Mouse (Mus musculus) cerebellum, adult (tissue): ENCODE results near the gene Hmx1.

Experiments
- ATAC-seq: cut with Nextera tagmentation; 2 replicates; pipeline ENCODE4 v1.9.2; 2017; ENCODE audit warnings: mild to moderate bottlenecking, moderate library complexity, mixed read lengths; ENCODE audit not compliant: insufficient number of reproducible peaks, low FRiP score, low TSS enrichment

Gene Hmx1

DNA sequence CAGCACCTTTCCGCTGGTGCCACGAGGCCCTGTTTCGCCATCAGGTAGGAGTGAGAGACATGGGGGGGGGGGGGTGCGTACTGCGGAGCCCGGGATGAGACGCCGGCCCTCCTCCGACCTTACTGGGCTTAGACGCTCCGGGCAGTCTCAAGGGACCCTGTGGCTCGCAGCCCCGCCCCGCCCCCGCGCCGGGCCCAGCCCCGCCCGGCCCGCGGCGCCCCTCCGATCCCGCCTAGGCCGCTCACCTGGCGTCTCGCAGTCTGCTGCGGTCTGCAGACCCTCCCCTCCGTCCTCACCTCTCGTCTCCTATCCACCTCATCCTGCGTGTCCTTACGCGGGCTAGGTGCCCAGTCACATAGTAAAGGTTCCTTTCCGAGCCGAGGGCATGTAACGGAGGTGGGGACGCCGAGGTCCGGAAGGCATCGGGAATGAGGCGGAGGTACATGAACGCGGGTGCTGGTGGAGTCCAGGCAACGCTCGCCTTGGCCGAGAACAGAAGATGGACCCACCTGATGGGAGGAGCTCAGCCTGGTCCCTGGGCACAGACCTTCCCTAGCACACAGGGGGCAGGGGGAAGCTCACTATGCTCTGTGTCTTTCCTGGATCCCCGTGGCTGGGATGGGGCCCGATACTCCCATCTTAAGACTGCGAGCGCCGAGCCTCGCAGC, 8.9 kb downstream of the Hmx1 start:
- ATAC-seq: no peak

GRCm38 (mm10) chr5:35398310-35398910, 9.5 kb downstream of the Hmx1 start:
- ATAC-seq: no peak

GRCm38 (mm10) chr5:35399061-35399460, 10.2 kb downstream of the Hmx1 start:
- no peak for ATAC-seq

GRCm38 (mm10) chr5:35399704-35400320, 10.9 kb downstream of the Hmx1 start:
- ATAC-seq: no peak

GRCm38 (mm10) chr5:35401240-35401639, 12.3 kb downstream of the Hmx1 start:
- ATAC-seq: no peak

DNA sequence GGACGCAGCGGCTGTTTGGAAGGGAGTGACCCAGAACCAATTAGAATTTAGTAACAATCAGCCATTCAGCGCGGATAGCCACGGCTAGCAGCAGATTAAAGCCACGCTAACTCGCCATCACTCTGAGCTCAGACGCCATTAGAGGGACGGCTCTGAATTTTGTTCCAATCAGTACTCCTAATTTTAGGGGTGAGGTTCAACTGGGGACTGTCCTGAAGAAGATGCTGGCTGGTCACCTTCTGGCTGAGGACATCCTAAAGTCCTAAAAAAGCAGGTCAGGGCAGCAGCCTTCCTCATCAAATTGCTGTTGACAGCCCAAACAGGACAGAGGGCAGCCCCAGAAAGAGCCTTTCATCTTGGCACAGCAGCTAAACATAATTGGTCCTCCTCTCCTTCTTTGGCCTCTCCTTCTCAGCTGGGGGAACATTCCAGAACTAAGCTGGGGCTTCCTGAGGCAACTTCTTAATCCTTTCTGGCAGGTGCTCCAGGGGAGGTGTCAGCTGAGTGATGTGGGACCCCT, 18.6 kb downstream of the Hmx1 start:
- ATAC-seq: no peak

DNA sequence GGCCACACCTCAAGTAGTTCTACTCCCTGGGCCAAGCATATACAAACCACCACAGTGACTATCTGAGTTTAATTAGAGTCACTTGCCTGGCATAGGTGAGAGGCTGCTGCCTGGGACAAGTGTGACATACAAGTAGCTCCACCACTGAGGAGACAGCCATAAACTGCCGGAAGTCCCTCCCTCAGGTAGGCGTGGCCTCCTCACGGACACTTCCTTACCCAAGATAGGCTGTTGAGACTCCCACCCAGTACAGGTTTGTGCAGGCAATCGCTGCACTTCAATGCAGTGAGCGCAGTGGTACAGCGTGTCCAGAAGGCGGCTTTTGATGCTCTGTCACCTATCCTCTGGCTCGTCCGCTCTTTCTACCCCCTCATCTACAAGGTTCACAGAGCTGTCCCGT, 22.1 kb downstream of the Hmx1 start:
- ATAC-seq: no peak

DNA sequence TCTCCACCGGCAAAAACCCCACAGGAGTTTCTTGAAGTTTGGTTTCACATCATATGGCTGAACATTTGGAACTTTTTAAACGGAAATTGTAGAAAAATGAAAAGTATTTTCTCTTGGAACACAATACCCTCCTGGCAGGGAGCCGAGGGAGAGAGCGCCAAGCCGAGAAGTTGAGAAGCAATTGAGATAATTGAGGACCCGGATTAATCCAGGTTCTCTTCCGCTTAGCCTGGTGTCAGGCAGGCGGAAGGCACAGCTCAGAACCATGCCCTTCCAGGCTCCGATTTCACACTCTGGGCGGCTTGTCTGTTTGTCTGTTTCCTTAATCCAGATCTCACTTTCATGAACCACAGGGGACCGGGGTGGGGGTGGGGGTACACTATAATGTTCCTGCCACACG, 23.9 kb downstream of the Hmx1 start:
- no peak for ATAC-seq

DNA sequence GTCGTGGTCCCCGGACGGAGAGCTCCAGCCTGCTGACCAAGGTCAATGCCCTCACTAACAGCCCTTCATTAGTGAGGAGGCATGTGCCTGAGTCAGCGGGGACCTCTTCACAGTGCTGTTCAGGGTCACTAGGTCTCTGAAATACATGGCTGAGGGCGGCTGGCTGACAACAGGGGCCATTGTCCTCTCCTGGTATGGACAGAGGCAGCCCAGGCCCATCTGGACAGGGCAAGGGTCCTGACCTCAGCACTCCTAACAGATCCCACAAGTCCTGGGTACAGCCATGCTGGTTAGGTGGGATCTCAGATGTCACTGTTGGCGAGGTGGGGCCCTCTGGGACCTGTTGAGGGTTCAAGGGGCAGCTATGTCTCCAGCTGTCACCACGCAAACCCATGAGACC, 28.8 kb downstream of the Hmx1 start:
- ATAC-seq: no peak

DNA sequence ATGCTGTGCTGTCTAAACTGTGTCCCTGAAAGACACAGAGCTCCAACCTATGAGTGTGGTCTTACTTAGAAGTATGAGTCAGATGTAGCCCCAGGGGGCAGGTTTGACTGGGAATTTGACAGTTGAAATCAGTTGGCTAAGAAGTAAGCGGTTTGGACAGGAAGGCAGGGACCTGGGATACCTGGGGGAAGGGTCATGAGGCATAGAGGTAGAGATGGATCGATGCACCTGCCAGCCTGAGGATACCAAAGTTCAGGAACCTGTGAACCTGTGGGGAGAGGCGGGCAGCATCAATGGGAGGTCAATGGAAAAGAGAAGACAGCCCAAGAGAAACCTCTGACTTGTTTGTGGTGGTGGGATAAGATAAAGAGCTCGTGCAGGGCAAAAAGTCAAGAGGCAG, 32.7 kb downstream of the Hmx1 start:
- ATAC-seq: no peak

DNA sequence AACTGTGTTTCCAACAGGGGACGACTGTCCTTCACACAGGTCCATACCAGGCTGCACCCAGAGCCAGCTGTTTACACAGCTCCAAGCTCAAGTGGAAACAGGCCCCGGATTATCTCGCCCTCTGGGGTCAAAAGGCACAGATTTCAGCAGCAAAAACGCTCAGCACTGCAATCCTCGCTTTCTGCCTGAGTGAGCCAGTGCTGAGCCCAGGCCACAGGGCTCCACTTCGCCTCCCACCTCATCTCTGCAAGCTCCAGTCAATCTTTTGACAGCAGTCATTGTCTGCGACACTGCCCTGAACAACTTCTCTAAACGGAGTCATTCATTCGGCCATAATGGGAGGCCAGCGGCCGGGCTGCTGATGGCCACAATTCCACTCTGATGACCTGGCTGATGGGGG, 36.3 kb downstream of the Hmx1 start:
- ATAC-seq: no peak

DNA sequence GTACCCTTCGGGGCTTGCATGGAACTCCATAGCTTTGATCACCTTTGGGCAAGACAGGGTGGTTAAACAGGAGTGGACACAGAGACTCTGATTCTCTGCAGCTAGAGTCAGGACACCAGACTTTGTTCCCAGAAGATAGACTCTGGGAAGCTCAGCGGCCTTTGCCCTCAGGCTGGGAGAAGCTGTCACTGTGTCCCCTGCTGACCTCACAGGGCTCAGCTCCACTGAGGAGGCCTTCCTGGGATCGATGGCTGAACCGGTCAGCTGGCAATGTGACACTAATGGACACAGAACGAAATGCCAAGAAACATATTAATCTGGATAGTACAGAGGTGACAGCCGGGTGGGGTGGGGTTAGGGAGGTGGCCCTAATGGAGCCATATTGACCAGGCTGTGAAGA, 39.0 kb downstream of the Hmx1 start:
- no peak for ATAC-seq

- no peak for ATAC-seq
Observed at GRCm38 (mm10) chr5:35428421-35428820, 39.5 kb downstream of the Hmx1 start.

DNA sequence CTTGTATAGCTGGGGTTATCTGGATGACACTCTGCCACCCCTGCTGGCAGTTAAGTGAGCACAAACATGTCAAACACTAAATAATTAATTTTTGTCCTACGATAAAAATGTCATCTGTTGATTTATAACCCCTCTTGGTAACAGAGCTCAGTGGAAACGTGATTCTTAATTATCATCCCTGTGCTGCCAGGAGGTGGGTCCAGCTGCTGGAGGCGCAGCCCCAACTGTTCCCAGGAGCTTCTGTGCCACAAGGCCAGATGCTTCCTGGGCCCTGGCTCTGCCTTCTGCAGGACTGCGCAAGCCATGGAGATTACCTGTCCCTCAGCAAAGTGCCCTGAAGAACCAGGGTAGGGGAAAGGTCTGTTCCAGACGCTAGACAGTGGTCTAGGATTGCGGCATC, 43.2 kb downstream of the Hmx1 start:
- ATAC-seq: no peak

GRCm38 (mm10) chr5:35434038-35434437, 45.1 kb downstream of the Hmx1 start:
- ATAC-seq: no peak

DNA sequence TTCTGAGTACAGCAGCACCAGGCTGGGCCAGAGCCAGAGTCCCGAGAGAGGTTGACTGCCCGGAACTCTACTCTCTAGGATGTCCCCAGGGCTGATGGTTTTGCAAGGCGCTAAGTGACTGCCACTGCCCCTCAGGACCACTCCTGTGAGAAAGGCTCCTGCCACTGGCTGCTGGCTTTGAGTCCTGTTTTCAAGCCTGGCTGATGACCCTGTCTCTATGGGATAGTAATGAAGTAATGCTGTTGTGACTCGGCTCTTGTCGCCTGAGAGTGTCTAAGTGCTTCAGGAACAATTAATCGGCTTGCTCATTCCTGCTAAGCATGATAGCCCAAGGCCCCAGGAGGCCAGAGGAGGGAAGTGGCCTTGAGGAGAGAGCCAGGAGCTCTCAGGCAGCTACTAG, 45.8 kb downstream of the Hmx1 start:
- no peak for ATAC-seq

DNA sequence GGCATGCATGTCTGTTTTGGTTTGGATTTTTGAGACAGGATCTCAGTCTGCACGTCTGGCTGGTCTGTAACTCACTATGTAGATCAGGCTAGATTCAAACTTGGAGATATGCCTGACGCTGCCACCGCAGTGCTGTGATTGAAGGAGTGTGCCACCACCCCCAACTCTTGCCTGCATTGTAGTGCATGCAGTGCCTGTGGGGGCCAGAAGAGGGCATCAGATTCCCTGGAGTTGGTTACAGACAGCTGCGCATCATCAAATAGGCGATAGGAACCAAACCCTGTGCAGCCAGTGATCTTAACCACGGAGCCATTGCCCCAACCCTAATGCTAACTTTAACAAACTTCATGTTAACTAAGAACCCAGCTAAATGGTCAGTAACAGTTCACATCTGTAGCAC, 49.9 kb downstream of the Hmx1 start:
- no peak for ATAC-seq

GRCm38 (mm10) chr5:35440459-35440858, 51.6 kb downstream of the Hmx1 start:
- no peak for ATAC-seq

DNA sequence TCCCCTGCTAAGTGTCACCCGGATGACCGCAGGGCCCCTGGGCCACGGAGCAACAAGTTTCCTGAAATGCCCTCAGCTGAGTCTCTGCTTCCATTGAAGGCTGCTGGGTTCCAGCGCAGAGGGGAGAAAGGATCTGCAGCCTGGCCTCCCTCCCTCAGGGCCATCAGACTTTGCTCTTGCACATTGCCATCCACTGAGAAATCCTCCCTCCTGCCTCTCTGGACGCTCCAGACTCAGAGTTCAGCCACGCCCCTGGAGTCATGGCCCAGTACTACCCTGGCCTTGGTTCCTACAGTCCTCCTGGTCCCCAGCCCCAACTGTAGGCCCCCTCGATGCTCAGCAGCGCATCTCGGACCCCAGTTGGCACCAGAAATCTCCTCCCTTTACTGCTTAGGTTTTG, 52.5 kb downstream of the Hmx1 start:
- ATAC-seq: no peak

DNA sequence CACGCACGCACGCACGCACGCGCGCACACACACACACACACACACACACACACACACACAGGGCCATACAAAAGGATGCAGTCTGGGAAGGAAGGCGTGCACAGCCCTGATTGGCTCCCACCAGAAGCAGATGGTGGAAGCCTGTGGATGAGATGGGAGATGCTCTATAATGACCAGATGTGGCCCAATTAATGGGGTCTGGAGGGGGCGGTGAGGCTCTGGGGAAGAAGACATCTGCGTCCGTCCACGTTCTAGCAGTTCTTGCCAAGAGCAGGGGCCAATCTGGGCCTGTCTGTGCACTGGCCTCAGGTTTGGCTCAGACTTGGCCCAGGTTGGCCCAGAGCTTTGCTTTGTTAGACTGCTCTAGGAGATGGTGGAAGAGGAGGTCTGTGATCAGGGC, 55.8 kb downstream of the Hmx1 start:
- no peak for ATAC-seq

DNA sequence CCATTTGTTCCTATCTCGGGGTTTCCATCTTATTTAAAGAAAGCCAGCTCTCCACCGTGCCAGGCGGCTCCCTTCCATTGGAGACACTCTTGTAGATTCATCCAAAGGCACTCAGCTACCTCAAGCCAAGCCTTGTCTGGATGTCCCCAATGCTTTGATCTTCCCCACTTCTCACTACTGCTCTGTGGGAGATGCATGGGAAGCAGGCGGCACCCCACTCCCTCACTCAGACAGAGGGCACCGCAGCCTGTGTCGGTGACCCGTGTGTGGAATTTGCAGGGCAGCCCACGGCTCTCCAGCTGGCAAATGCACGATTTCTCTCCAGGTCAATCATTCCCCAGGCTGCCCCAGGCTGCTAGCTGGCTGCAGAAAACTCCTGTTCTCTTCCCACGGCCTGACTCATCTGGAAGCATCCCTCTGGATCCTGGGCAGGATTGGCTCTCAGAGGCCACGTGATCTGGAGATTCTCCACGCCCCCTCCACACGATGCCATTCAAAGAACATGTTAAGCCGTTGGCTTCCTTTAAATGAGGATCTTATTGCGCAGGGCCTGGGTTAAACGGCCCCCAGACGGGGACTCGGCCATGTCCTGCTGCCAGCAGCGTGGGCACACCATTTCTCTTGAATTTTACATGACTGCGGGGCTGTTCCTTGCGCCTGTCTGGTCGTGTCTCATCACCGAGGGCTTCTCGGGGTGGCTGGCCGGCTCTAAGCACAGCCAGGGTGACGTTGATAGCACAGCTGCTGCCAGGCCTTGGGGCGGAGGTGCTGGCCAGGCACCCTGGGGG, 58.9 kb downstream of the Hmx1 start:
- ATAC-seq: peak; percentile 52; the same call in 1 of the 2 replicates
